Mouse (Mus musculus) lung, adult 2 months (tissue): Measurements from ENCODE around the gene Hbq1a. TPM values are rescaled to one million over a fixed set of nuclear protein-coding genes. Genes with fewer than 3 reads are reported as not detected.

Experiments
- DNase-seq: peaks from one replicate; pipeline ENCODE4 v3.0.0; 2022
- H3K4me1 ChIP-seq: fragments of 200-500 bp; 2 replicates; pipeline ENCODE4 v1.6.1; 2011; ENCODE audit warnings: low read length; ENCODE audit not compliant: control insufficient read depth, insufficient read depth
- H3K4me3 ChIP-seq: fragments of 200-500 bp; replicated peaks from 2 replicates; pipeline ENCODE3; 2011; ENCODE audit warnings: low read depth, mild to moderate bottlenecking, control low read depth, low read length; ENCODE audit errors: extremely low read depth
- CTCF ChIP-seq: fragments of 200-500 bp; IDR thresholded peaks from 2 replicates; pipeline ENCODE4 v1.5.1; 2011; ENCODE audit warnings: mild to moderate bottlenecking, low read length, control low read depth; ENCODE audit not compliant: insufficient read depth
- POLR2A ChIP-seq: fragments of 200-500 bp; IDR thresholded peaks from 2 replicates; pipeline ENCODE4 v1.6.1; 2011; ENCODE audit warnings: low read depth, mild to moderate bottlenecking, control low read depth, low read length, borderline replicate concordance; ENCODE audit errors: extremely low read depth
- WGBS: fragments of 180-500 bp; shearing (Covaris S2); methylation state at CpG from one replicate; pipeline ENCODE4 v1.1.7; 2018; 5-methylcytosine and 5-hydroxymethylcytosine counted together
- polyA plus RNA-seq: library from polyadenylated mRNA; depleted of rRNA; stranded (reverse); fragments of >200 nt; gene quantifications from 2 replicates; pipeline ENCODE4 v1.2.3, GENCODE M21; 2012

Hbq1a gene
- polyA plus RNA-seq, 1 experiment: 1.1 TPM

DNA sequence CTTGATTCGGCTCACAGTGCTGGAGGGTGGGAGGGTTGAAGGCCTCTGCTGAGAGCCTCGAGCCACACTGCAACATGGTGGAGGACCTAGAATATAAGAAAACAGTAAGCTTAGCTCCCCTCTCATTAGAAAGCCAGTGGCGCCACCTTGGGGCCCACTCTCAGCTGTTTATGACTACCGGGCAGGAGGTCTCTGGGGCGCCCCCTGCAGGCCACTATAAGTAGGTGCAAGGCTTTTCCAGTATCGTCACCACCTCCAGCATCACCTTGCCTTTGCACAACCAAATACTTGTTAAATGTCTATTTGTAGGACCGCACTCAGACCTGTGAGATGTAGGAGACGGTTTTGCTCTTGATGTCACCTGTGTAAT is 21.3 kb downstream of the Hbq1a start:
- no peaks in the 10 kb centered on the region for H3K4me1 ChIP-seq
- H3K4me3 ChIP-seq: no peak overlapping the region
- TF ChIP-seq CTCF (peak; percentile 44), POLR2A (no peak)
- WGBS: 31% methylated on average over 8 of the region's 8 CpGs
- peak; percentile 23 for DNase-seq

DNA sequence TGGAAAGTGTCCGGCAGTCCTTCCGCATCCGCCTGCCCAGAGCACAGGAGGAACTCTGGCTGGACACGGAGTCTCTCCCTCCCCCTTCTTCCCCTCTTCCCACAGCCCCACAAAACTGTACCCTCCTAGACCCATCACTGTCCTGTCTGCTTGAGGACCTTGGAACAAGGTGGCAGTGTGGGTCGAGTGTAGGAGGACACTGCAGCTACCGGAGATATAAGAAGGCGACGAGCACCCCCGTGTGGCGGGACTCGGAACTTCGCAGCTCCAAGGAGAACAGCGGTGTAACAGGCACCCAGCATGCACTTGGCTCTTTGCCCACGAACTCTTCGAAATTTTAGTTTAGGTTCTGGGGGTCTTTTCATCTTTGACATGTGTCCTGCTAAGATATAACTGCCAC is 24.7 kb downstream of the Hbq1a start:
- TF ChIP-seq CTCF (peak; percentile 83), POLR2A (no peak)
- H3K4me3 ChIP-seq: peak overlapping the region; percentile 7
- 8% methylated on average over 15 of the region's 15 CpGs for WGBS
- DNase-seq: peak; percentile 81
- H3K4me1 ChIP-seq: no peaks in the 10 kb centered on the region

GRCm38 (mm10) chr11:32331075-32331474 is 31.2 kb downstream of the Hbq1a start:
- H3K4me3 ChIP-seq: no peak overlapping the region
- no peaks in the 10 kb centered on the region for H3K4me1 ChIP-seq
- WGBS: 38% methylated on average over 6 of the region's 6 CpGs
- no peak for DNase-seq
- TF ChIP-seq POLR2A: no peak
- TF ChIP-seq CTCF: no peak

- H3K4me3 ChIP-seq: no peak overlapping the region
- no peaks in the 10 kb centered on the region for H3K4me1 ChIP-seq
- no peak for DNase-seq
- WGBS: 53% methylated on average over 5 of the region's 5 CpGs
- TF ChIP-seq CTCF: no peak
- no peak for TF ChIP-seq POLR2A
Observed at GRCm38 (mm10) chr11:32331861-32332260, 32.0 kb downstream of the Hbq1a start.

- WGBS: 85% methylated on average over 2 of the region's 2 CpGs
- H3K4me3 ChIP-seq: no peak overlapping the region
- no peak for TF ChIP-seq CTCF
- no peak for DNase-seq
- H3K4me1 ChIP-seq: no peaks in the 10 kb centered on the region
Observed at GRCm38 (mm10) chr11:32333235-32333634, 33.4 kb downstream of the Hbq1a start.

DNA sequence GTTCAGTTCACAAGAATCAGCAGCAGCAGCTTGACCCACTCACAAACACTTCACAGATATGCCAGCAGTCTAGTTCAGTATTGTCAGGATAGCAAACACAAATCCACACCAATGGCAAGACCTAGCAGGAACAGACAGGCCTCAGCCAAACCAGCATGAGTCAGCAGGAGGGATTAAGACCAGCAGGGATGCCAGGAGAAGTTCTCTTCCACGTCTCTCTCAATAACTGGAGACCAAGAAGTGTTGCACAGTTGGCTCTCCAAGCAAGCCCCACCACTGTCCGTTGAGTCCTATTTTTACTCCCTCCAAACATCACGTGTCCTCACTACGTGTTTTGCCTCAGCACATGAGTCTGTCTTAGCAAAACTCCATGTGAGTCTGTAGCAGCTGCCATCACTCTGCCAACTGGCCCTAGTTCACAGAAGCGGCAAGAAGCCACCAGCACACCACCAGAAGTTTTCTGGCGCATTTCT is 36.6 kb downstream of the Hbq1a start:
- no peak overlapping the region for H3K4me3 ChIP-seq
- TF ChIP-seq CTCF (no peak), POLR2A (no peak)

GRCm38 (mm10) chr11:32339131-32339531 is 39.3 kb downstream of the Hbq1a start:
- peaks cover 4% of the 10 kb centered on the region for H3K4me1 ChIP-seq
- no peak for DNase-seq
- TF ChIP-seq POLR2A: no peak
- TF ChIP-seq CTCF: no peak
- H3K4me3 ChIP-seq: no peak overlapping the region
- WGBS: 18% methylated on average over 2 of the region's 2 CpGs

More for the DNA sequence above, 36.6 kb downstream of the Hbq1a start:
- no peak for DNase-seq
- WGBS: 77% methylated on average over 6 of the region's 6 CpGs
- peaks cover 4% of the 10 kb centered on the region for H3K4me1 ChIP-seq

DNA sequence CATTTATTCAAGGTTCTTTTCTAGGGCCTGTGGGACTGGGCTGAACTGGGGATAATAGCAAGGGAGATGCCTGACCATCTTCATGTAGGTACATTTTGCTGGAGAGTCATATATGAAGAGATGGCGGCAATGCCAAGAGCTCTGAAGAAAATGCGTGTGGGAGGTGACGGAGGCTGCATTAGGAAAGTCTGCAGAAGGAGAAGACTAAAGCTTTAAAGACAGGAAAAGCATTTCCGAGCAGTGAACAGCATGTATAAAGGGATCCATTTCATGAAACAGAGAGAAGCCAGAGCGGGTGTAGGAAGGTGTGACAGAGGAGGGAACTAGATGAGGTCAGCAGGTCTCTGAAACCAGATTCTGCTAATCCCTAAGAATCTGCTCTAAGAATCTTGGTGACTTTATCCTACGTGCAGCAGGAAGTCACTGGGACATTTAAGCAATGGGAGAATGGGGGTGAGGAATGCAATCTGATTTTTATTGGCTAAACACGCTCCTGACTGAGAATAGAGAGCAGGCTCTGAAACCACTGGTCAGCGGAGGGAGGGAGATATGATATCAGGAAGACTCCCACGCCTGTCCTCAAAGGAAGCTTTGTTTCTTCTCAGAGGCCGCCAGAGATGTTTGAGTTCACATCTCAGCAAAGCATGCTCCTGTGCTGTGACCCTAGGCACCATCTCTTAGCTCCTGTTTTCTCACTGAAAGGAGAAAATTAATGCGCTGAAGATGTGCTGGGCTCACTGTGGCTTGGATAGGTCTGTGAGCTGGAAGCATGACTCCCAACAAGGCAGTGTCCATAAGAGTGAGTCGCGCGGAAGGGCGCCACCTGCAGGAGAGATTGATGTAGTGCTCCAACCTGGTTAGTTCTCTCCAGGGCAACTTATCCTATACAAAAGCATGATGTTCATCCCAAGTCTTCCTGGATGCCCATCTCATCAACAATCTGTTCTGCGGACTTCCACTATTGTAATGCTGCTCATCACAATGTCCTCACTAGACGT is 40.9 kb downstream of the Hbq1a start:
- no peak overlapping the region for H3K4me3 ChIP-seq
- DNase-seq: peak; percentile 40
- TF ChIP-seq CTCF (peak; percentile 86), POLR2A (no peak)
- H3K4me1 ChIP-seq: peaks cover 4% of the 10 kb centered on the region
- 42% methylated on average over 17 of the region's 17 CpGs for WGBS

DNA sequence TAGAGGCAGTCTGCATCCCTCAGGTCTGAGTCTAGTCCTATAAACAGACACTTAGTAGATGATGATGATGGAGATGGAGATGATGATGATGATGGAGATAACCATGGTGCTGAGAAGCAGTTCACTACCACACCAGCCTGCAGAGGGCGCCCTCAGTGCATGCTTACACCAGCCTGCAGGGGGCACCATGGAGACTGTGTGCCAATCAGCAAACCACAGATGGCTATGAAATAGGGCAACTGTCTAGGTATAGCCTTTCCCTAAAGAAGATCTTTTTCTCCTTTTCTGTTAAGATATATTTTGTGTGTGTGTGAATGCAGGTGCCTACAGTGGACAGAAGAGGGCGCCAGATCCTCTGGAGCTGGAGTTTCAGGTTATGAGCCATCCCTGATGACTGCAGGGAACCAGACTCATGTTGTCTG is 42.9 kb downstream of the Hbq1a start:
- Histone ChIP-seq H3K4me1 (peaks cover 4% of the 10 kb centered on the region), H3K4me3 (no peak overlapping the region)
- DNase-seq: peak; percentile 61
- 12% methylated on average over 2 of the region's 2 CpGs for WGBS
- TF ChIP-seq CTCF (peak; percentile 81), POLR2A (no peak)

GRCm38 (mm10) chr11:32343350-32343749 is 43.5 kb downstream of the Hbq1a start:
- 93% methylated on average over 1 of the region's 1 CpGs for WGBS
- DNase-seq: no peak
- TF ChIP-seq CTCF: no peak
- TF ChIP-seq POLR2A: no peak
- peaks cover 7% of the 10 kb centered on the region for H3K4me1 ChIP-seq
- no peak overlapping the region for H3K4me3 ChIP-seq
